Mouse (Mus musculus) heart, embryonic 16.5 days (tissue): ENCODE data around the gene Nup37. TPM values are rescaled to one million over a fixed set of nuclear protein-coding genes. Genes with fewer than 3 reads are reported as not detected.

Experiments used
- ATAC-seq: fragments of 200-750 bp; cut with Nextera tagmentation; replicated peaks from 2 replicates; pipeline ENCODE4 v1.8.0; 2017; ENCODE audit warnings: moderate number of reproducible peaks; ENCODE audit not compliant: insufficient read depth, low FRiP score; ENCODE audit errors: extremely low read depth
- H3K27ac ChIP-seq: fragments of 300-500 bp; sonication (generic); 2 replicates; pipeline ENCODE4 v1.5.1; 2014; ENCODE audit warnings: mild to moderate bottlenecking, low read length, control low read depth, moderate library complexity
- H3K27me3 ChIP-seq: fragments of 300-500 bp; sonication (generic); 2 replicates; pipeline ENCODE4 v1.6.1; 2014; ENCODE audit warnings: low read length, mixed read lengths; ENCODE audit not compliant: control insufficient read depth, insufficient read depth
- H3K36me3 ChIP-seq: fragments of 300-500 bp; sonication (generic); 2 replicates; pipeline ENCODE4 v1.6.1; 2014; ENCODE audit not compliant: control insufficient read depth, insufficient read depth
- H3K4me1 ChIP-seq: fragments of 300-500 bp; sonication (generic); 2 replicates; pipeline ENCODE4 v1.6.1; 2014; ENCODE audit warnings: low read length, mixed read lengths; ENCODE audit not compliant: control insufficient read depth, insufficient read depth
- H3K4me2 ChIP-seq: fragments of 300-500 bp; sonication (generic); 2 replicates; pipeline ENCODE4 v1.6.1; 2014; ENCODE audit warnings: low read depth, mild to moderate bottlenecking, control low read depth, low read length
- H3K4me3 ChIP-seq: fragments of 300-500 bp; sonication (generic); 2 replicates; pipeline ENCODE4 v1.5.1; 2014; ENCODE audit warnings: mild to moderate bottlenecking, control low read depth, low read length
- H3K9ac ChIP-seq: fragments of 300-500 bp; sonication (generic); 2 replicates; pipeline ENCODE4 v1.6.1; 2014; ENCODE audit warnings: low read length, control low read depth
- H3K9me3 ChIP-seq: fragments of 300-500 bp; sonication (generic); replicated peaks from 2 replicates; pipeline ENCODE4 v1.6.1; 2016; ENCODE audit warnings: low read length; ENCODE audit not compliant: control insufficient read depth
- WGBS: fragments of 180-500 bp; shearing (Covaris S2); extraction: QIAGEN DNeasy Blood & Tissue Kit; methylation state at CpG from one replicate; pipeline ENCODE4 v1.1.7; 2014; 5-methylcytosine and 5-hydroxymethylcytosine counted together
- polyA plus RNA-seq: library from polyadenylated mRNA; unstranded; fragments of >200 nt; fragmentation: Nextera tagmentation; extraction: Ambion mirVana; gene quantifications from 2 replicates; pipeline ENCODE4 v1.2.1, GENCODE M21; 2015

Nup37 gene
- polyA plus RNA-seq, 1 experiment from 2014 or later: 37.0 TPM

DNA sequence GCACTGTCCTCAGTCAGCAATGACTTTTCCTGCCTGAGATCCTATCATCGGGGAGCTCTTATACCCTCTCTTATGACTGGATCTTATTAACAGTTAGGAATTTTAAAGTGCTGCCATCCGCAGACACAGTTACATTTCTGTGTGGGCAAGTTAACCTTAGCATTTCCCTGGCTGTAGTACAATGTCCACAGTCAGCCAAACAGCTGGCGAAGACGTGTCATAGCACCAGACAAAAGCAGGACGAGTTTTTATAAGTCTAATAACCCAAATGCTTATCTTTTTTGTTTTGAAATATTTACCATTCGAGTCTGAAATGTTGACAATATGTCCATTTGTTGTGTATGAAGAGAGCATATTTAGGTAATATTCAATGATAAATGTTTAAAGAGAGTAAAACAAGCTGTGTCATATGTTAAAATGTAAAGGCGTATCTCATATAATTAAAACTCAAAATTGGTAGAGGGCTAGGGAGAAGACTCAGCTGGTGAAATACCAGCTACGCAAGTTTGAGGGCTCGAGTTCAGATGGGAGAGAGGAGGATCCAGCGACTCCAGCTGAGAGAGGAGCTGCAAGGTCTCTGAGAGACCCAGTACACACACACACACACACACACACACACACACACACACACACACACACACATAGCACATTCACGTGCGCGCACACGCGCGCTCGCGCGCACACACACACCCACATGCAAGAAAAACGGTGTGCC lies 68.2 kb downstream of the Nup37 start:
- no peak overlapping the region for H3K4me3 ChIP-seq
- no peaks in the 10 kb centered on the region for H3K4me1 ChIP-seq
- no peak for ATAC-seq
- H3K4me2 ChIP-seq: no peak overlapping the region
- no peaks in the 10 kb centered on the region for H3K27me3 ChIP-seq
- 91% methylated on average over 20 of the region's 20 CpGs for WGBS
- H3K27ac ChIP-seq: no peak overlapping the region
- peaks cover 7% of the 10 kb centered on the region; the same call in 1 of the 2 replicates for H3K36me3 ChIP-seq
- H3K9me3 ChIP-seq: no peaks in the 10 kb centered on the region
- H3K9ac ChIP-seq: no peak overlapping the region

DNA sequence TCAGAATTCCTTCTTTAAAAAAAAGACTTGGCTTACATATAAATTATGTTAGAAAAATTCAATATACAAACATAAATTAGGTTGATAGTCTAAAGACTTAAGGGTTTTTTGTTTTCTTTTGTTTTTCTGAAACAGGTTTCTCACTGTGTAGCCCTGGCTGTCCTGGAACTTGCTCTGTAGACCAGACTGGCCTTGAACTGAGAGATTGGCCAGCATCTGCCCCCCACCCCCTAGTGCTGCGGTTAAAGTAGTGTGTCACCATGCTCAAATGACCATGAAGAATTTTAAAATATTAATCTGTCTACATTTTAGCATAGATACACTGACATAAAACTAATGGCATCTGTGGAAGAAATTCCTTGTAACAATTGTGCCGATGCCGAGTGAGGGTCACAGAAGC lies 71.4 kb downstream of the Nup37 start:
- Histone ChIP-seq H3K4me1 (no peaks in the 10 kb centered on the region), H3K27me3 (no peaks in the 10 kb centered on the region), H3K9ac (no peak overlapping the region), H3K36me3 (peaks cover 5% of the 10 kb centered on the region; the same call in 1 of the 2 replicates), H3K4me3 (no peak overlapping the region), H3K27ac (no peak overlapping the region), H3K9me3 (no peaks in the 10 kb centered on the region), H3K4me2 (no peak overlapping the region)
- WGBS: 92% methylated on average over 3 of the region's 3 CpGs
- ATAC-seq: no peak

DNA sequence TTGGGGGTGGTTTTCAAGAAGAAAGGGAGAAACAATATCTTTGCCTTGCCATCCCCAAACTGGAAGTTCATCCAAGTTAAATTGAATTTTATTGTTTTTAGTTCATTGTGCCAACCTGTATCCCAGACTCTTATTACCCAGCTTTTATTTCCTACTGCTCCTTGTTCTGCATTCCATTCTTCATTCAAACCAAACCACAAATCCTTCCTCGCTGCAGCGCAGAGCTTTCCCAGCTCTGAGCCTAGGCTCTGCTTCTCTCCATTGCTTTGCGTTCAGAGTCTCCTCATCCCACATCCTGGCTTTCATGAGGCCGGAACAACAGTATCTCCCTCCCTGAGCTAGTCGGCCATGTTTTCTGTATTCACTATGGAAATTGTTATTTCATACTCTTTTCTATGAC lies 74.9 kb downstream of the Nup37 start:
- H3K4me3 ChIP-seq: no peak overlapping the region
- no peaks in the 10 kb centered on the region for H3K27me3 ChIP-seq
- 0 out of 2 replicates have a peak, but pooled peaks cover 2% of the 10 kb centered on the region for H3K36me3 ChIP-seq
- no peak overlapping the region for H3K27ac ChIP-seq
- no peak for ATAC-seq
- no peak overlapping the region for H3K4me2 ChIP-seq
- 84% methylated on average over 5 of the region's 5 CpGs for WGBS
- H3K4me1 ChIP-seq: no peaks in the 10 kb centered on the region
- no peak overlapping the region for H3K9ac ChIP-seq
- no peaks in the 10 kb centered on the region for H3K9me3 ChIP-seq

DNA sequence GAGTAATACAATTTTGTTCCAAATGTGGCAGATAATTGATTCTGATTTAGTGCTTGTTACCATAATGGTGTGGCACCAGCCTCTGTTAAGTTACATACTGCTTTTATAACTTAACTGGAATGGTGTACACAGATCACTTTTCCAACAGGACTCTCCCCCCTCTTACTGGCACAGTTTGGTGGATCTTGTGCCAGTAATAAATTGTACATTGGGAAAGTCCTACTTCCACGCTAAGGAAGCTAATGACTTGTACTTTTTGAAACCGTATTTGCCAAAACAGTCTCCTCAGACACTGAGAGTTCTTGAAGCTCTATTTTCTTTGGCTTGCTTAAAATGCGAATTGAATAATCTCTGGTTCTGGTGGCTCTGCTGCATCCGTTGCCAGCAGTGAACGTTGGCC lies 78.6 kb downstream of the Nup37 start:
- 80% methylated on average over 5 of the region's 5 CpGs for whole genome bisulfite sequencing
- H3K27ac ChIP-seq: no peak overlapping the region

DNA sequence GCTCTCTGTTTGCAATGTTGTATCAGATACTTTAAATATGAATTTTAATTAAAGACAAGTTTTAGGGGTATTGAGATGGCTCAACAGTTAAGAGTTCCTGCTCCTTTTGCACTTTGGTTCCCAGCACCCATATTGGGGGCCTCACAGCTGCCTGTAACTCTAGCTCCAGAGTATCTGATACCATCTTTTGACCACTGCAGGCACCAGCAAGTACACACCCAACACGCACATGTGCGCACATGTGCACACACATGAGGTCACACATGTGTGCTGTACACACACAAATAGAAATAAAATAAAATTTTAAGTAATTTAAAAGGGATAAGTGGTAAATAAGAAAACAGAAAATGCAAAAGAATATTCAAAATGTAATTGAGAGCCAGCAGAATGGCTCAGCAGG lies 81.2 kb downstream of the Nup37 start:
- no peaks in the 10 kb centered on the region for H3K9me3 ChIP-seq
- ATAC-seq: no peak

More for the DNA sequence above, 78.6 kb downstream of the Nup37 start:
- Histone ChIP-seq H3K9me3 (no peaks in the 10 kb centered on the region), H3K9ac (no peak overlapping the region), H3K4me2 (no peak overlapping the region), H3K27me3 (no peaks in the 10 kb centered on the region), H3K4me3 (no peak overlapping the region), H3K36me3 (no peaks in the 10 kb centered on the region), H3K4me1 (no peaks in the 10 kb centered on the region)
- ATAC-seq: no peak

More for the DNA sequence above, 81.2 kb downstream of the Nup37 start:
- 97% methylated on average over 2 of the region's 2 CpGs for WGBS
- Histone ChIP-seq H3K9ac (no peak overlapping the region), H3K4me2 (no peak overlapping the region), H3K4me1 (no peaks in the 10 kb centered on the region), H3K27me3 (no peaks in the 10 kb centered on the region), H3K4me3 (no peak overlapping the region), H3K27ac (no peak overlapping the region), H3K36me3 (no peaks in the 10 kb centered on the region)

Other genes with a start within 250 kb of the Nup37 start
- 0.33 TPM in 1 of 2 replicates, not detected in the other for gene Pmch, start 55.9 kb upstream of the Nup37 start, polyA plus RNA-seq
- gene Parpbp, start 51 bp upstream of the Nup37 start, polyA plus RNA-seq: 9.4 and 12.0 TPM in 2 replicates
- gene Washc3, start 54.1 kb downstream of the Nup37 start, polyA plus RNA-seq: 45.9 and 47.5 TPM in 2 replicates
- 3.3 and 11.8 TPM in 2 replicates for gene Dram1, start 232.1 kb downstream of the Nup37 start, polyA plus RNA-seq
- 9.4 and 9.6 TPM in 2 replicates for gene Gnptab, start 232.1 kb downstream of the Nup37 start, polyA plus RNA-seq